Mouse (Mus musculus) gastrocnemius, postnatal 10 days (tissue): Measurements from ENCODE around the gene Kcnk15. TPM values are rescaled to one million over a fixed set of nuclear protein-coding genes. Genes with fewer than 3 reads are reported as not detected.

Experiments used
- DNase-seq: peaks from one replicate; pipeline ENCODE4 v3.0.0; 2021; ENCODE audit warnings: mixed read lengths
- long read RNA-seq, 2 experiments: library from polyadenylated mRNA; stranded (forward); transcript quantifications; one replicate each; pipeline ENCODE4 v2.0.0; 2021
- total RNA-seq, 2 experiments: library from RNA; stranded (reverse); gene quantifications; 2 replicates each; pipeline ENCODE4 v1.2.3; 2021

The Kcnk15 gene
- total RNA-seq = not detected
- long read RNA-seq, experiment 1 = 0 reads
- long read RNA-seq, experiment 2 = 0 reads

DNA sequence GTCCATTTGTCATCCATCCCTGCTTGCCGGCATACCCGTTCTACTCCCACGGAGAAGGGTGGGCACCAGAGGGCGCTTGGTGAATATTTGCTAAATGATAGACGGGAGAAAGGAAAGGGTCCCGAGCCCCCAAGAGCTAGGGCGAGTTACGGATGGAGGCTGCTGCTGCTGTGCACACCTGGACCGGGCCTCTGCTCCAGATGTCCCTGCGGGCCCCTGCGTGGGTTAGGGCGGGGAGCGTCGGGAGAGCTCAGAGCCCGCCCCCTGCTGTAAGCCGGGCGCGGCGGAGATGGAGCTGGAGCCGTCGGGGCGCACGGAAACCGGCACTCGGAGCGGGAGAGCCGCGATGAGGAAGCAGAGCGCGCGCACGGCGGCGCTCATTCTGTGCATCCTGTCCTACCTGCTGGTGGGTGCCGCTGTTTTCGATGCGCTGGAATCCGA lies at the start of gene Kcnk15:
Gene Kcnk15 (plus strand): TSS at position 191 of the 441 bp plus-strand sequence.
- DNase-seq = no peak

DNA sequence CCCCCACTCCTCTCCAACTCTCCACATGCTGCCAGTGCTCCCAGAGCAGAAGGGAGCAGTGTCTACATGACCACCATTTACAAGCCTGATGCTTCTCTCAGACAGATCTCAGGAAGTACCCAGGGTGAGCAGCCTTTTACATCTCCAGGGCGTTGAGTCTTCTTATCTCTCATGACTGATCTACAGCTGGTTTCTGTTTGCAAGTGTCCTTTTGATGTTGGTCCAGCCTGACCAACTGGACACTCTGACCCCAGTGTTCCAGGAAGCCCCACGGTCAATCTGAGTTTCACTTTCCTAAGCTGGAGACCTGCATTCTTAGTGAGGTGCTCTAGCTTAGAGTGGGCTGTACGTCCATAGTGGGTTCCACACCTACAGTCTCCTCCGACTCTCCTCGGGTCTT lies 49.6 kb upstream of the Kcnk15 start:
- no peak for DNase-seq

DNA sequence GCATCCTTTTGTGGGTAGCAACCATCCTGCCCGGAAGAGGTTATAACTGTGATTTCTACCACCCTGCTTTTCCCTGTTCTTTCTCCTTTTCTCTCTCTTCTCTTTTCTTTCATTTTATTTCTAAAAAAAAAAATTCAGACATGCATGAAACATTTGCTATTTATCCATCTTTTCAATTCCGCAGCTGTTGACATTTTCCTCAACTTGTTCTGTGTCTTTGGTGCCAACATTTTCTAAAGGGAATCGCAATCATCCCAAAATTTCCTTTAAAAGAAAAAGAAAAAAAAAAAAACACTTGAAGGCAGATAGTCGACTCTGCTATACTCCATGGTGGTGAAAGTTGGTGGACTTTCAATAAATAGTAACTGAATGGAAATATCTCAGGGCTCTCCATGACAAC lies 44.3 kb upstream of the Kcnk15 start:
- DNase-seq = no peak

DNA sequence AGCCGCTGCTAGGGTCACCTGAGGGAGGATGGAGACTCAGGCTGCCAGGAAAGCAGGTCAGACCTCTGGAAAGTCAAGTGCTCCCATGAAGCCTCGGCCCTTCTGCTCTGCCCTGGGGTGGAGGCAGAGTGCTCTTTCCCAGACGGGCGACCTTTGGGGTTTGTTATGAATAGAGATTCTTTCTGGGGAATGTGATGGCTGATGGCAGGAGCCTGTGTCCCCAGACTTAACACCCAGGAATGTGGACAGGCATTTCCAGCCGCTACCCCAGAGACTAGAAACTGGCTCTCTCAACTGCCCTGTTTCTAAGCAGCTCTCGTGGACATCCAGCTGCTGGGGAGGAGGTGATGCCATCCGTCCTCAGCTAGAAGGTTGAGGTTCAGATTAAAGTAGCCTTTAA lies 43.7 kb upstream of the Kcnk15 start:
- no peak for DNase-seq

DNA sequence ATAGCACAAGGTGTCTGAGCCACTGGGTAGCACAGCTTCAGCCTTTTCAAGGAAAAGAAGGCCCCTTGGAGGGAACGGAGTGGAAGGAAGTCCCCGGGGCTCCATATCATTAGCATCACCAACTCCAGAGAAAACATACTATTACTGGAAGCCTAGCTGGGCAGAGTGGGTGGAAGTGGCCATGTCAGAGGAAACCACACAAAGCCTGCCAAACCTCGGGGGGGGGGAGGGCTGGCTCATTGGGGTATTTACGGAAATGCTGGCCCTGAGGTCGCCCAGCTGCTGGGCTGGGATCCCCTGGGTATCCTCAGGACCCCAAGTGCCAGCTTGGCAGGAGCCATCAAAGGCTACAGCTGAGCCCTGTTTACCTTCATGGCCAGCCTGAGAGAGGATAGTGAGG lies 40.4 kb upstream of the Kcnk15 start:
- DNase-seq = no peak

DNA sequence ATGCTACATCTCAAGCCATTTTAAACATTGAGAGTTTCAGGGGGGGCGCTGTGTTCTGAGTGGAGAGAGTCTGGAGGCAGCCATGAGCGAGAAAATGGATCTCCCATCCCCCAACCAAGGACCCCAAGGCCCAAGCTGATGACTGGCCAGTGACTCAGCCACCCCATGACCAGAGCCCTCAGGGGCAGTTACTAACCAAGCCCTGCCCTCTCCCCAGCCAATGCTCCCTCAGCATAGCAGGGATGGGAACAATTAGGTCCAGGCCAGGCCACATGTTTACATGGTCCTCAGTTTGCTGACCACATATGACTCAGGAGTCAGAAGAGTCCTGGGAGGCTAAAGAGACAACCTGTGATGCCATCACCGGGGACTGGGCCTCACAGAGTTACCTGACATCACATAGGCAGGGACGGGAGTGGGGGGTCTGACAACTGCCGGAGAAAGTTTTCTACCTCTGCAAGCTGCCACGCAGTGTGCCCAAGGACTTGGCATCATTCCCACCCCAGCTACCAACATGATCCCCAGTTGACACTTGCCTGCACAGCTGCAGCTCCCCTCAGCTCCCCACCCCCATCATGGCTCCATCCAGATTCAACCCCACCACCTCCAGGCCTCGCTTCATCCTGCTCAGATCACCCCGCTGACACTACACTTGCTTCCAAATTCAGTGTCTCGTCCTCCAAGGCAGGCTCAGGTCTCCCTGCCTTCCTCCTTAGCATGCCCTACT lies 38.5 kb upstream of the Kcnk15 start:
- no peak for DNase-seq

DNA sequence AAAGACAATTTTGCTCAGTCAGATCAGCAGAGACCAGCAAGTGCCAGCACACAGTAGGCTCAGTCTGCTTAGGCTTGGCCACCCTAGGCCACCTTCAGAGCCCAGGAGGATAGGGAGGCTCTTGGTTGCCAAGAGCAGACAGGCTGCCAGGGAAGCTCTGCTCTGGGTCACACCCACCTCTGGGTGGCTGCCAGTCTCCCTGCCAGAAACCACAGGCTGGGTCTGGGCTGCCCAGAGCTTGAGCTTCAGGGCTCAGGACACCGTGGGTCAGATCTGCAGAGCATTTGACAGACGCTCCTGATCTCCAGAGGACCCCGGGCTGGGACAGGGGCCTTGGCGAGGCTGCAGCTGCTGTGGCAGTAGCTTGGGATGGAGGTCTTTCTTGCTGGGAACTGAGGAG lies 32.8 kb upstream of the Kcnk15 start, which contains the start of gene Ccn5:
Gene Ccn5 (plus strand): TSS at position 255 of the 400 bp plus-strand sequence.
- DNase-seq = peak; percentile 89

DNA sequence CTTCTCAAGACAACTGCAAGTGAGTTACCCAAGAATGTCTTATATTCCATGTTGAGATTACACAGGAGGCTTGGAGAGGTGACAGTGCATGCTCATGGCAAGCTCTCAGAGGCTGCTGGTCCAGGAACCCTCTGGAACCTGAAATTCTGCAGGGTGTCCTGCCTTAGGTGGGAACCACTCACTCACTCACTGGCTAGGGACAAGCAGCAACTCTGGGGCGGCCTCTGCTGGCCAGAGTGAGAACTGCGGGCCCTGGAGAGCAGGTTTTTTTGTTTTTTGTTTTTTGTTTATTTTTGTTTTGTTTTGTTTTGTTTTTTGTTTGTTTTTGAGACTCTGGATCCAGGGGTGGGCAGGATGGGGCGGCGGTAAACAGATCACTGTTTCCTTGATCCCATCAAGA lies 30.2 kb upstream of the Kcnk15 start:
- DNase-seq = peak; percentile 75

DNA sequence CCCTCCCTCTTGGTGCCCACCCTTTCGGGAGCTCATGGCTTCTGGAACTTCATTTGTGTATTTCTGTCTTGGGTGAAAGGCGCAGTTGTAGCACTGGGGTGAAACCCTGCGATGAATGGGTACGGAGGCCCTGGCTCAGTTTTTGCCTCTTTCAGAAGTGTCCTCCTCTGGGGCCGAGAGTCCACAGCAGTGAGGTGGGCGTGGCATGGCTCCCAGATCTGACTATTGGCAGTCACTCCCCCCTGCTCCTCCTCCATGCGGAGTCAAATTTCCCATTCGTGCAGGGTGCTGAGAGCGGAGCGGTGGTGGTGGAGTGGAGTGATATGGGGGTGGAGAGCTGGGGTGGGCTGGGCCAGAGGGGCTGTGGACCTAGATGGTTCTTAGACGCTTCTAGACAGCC lies 29.7 kb upstream of the Kcnk15 start:
- peak; percentile 44 for DNase-seq

DNA sequence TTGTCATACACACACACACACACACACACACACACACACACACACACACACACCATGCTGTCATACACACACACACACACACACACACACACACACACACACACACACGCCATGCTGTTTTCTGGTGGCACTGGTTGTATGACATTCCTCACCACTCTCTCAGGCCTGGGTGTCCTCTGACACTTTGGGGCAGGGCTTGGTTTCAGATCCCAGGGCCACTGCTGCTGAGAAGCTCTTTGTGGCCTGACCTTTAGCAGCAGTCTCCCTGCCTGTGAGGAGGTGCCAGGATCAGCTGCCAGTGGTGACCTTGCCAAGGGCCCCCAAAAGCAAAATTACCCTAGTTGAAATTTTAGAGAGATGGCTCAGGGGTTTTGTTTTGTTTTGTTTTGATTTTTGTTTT lies 27.6 kb upstream of the Kcnk15 start:
- no peak for DNase-seq

DNA sequence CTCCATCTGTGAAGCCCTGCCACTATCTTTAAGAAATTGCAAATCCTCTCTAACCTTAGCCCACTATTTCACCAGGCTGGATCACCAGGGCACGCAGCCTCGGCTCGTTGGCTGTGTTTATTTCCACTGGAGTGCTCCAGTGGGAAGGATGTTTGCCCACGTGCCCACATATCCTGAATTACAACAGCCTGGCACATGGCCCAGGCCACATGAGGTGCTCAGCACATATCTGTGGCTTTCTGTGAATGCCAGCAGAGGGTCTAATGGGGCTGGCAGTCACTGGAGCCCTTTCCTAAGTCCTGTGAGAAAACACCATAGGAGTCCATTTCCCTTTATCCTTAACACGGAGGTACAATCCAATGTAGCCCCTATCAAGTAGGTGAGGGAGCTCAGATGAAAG lies 27.0 kb upstream of the Kcnk15 start:
- no peak for DNase-seq

DNA sequence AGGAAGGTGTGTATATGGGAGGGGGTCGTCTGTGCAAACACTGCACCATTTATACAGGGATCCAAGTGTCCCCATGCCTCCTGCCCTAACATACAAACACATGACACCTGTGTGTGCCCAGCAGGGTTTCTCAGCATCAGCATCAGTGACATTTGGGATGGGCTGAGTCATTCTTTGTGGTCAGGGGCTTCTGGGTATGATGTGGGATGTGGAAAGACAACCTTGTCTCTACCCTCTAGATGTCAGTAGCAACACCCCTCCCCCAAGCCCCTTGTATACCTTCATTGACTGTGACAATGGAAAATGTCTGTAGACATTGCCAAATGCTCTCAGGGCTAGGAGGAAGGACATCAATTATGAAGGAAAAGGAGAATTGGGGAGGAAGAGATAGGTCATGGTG lies 22.3 kb upstream of the Kcnk15 start:
- DNase-seq = no peak

DNA sequence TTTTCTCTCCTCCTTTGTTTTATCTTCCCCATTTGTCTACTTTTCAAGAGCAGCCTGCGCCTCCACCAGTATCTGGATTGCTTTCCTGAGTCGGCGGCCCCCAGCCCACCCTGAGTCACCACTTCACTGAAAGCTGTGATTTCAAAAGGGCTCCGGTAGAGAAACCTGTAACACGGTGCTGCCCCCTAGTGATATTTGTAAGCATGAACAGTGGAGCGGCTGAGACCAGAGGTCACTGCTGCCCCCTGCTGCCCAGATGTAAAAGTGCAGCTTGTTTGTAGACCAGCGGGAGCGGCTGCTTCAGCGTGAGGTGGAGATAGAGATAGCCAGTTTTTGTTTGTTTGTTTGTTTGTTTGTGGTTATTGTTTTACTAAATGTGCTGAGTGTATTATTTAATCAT lies 15.4 kb upstream of the Kcnk15 start:
- DNase-seq = peak; percentile 83

DNA sequence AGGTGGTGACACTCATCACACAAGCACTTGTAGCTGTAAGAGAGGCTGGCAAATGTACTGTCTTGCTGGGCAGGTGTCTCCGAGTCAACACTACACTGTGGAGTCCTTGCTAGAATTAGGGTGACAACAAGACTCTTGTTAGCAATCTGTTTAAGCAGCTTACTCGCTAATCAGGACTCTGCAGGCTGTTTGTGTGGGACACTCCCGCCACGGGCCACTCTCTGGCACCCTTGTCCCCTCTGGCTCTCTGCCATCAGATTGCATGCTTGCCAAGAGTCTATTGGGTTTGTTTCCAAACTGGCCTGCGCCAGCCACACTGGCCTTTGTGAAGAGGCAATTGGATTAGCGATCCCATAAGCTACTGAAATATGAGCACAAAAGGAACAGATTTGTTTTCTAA lies 13.9 kb upstream of the Kcnk15 start:
- DNase-seq = no peak

DNA sequence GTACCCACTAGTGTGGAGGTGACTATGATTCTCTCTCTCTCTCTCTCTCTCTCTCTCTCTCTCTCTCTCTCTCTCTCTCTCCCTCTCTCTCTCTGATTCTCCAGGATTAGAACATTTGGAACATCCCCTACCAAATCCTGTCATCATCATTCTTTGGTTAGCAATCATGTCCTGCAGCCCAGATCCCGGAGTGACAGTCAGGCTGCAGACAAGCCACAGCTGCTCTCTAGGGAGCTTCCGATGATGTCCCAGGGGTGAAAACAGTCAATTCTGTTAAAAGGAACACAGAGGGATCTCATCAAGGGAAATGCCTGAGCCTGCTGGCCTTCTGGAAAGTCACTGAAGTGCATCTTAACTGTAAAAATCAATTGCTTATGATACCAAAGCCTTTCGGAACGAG lies 11.4 kb upstream of the Kcnk15 start:
- DNase-seq = no peak

DNA sequence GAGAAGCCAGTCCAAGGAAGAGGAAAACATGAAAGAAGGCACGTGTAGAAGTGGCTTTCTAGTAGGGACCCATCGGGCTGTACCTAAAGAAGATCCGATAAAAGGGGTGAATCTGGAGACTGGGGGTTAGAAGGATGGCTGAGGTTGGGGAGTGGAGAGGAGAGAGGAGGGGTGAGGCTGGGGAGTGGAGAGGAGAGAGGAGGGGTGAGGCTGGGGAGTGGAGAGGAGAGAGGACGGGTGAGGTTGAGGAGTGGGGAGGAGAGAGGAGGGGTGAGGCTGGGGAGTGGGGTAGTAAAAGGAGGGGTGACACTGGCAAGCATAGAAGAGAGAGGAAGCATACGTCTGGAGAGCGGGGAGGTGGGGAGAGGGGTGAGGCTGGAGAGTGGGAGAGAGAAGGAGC lies 3.8 kb downstream of the Kcnk15 start:
- no peak for DNase-seq

DNA sequence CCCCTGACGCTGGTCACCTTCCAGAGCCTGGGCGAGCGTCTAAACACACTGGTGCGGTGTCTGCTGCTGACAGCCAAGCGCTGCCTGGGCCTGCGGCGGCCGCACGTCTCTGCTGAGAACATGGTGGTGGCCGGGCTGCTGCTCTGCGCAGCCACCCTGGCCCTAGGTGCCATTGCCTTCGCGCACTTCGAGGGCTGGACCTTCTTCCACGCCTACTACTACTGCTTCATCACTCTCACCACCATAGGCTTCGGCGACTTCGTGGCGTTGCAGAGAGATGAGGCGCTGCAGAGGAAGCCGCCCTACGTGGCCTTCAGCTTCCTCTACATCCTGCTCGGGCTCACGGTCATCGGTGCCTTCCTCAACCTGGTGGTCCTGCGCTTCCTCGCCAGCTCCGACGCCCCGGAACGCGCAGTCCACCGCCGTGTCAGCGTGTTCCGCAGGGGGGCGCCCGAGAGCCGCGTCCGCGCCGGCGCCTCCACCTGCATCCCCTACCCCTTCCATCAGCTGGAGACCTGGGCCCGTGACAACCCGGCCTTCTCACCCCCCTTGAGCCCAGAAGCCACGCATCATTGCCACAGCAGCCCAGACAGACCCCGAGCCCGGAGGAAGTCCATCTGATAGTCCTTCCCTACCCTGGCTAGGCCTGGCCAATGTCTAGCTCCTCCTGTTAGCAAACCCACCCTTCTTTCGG lies 5.0 kb downstream of the Kcnk15 start:
- peak; percentile 53 for DNase-seq

DNA sequence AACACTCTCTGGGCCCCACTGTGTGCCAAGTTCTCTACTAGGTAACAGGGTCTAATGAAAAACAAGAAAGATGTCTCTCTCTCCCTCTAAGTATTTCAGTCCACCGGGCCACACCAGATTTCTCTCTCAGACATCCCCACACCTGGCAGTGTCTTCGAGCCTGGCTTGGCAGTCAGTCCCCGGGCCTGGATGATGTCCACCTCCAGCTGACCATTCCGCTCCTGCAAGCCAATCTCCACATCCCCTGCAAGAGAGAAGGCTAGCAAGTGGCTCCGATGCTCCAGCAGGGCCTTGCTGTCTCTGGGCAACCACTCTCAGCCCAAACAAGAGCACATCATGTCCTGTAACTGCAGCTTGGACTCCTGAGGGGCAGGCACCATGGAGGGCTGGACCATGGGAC lies 11.9 kb downstream of the Kcnk15 start:
- no peak for DNase-seq

DNA sequence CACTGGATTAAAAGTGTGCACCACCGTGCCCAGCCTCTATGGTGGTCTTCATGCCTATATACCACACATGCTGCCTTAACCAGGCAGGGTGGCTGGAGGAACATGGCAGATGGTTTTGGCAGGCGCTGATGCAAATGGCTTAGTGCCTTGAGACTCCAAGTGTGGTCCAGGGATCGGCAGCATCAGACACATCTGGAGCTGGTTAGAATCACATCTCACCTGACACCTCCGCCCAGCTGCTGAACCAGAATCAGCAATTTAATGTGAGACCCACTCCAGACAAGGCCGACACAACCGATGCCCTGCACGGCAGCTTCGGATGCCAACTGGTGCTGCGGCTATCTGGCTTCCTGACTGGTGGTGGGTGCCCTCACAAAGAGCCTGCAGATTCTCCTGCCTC lies 12.6 kb downstream of the Kcnk15 start:
- DNase-seq = no peak

DNA sequence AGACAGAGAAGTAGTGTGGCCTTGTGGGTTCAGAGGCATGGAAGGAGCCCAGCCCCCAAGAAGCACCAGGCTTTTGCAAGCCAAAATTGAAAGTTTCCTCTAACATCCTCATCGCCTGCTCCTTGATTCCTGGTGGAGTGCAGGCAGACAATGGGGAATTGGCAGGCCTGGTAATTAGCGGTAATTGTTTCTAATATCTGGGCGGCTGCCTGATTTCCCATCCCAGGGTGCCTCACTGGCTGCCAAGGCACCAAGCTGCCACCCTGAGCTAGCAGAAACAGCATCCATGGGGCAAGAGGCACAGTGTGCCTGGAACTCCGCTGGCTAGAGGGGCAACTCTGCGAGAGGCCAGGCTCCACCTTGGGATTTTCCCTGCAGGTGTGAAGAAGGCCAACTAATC lies 16.3 kb downstream of the Kcnk15 start:
- no peak for DNase-seq

DNA sequence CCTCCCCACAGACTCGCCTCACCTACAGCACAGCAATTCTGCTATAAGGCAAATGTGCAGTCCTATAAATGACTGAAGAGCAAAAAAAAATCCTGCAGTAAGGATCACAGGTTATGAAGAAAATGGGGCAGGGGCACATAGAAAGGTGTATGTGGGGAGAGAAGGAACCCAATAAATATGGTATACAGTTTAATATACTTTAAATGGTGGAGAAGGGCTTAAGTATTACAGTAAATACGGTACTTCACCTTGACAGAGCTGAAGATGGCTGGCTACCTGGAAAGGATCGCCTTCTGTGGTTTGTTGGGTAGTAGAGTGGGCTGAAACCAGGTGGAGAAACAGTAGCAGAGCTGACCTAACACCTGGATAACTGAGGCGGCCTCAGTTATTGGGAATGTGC lies 17.8 kb downstream of the Kcnk15 start:
- DNase-seq = no peak

DNA sequence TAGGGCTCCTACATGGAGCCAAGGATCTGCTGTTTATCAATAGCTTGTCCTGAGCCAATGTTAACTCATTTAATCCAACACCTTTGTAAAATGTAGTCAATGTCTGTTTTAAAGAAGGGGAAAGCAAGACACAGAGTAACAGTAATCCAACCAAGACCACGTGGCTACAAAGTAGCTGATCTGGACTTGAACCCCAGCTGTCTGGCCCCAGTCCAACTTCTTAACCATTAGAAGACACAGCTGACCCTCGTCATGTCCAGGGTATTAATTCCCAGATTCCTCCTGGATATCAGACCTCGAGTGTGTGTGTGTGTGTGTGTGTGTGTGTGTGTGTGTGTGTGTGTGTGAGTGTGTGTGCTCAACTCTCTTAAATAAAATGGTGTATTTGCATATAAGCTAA lies 18.5 kb downstream of the Kcnk15 start:
- no peak for DNase-seq

DNA sequence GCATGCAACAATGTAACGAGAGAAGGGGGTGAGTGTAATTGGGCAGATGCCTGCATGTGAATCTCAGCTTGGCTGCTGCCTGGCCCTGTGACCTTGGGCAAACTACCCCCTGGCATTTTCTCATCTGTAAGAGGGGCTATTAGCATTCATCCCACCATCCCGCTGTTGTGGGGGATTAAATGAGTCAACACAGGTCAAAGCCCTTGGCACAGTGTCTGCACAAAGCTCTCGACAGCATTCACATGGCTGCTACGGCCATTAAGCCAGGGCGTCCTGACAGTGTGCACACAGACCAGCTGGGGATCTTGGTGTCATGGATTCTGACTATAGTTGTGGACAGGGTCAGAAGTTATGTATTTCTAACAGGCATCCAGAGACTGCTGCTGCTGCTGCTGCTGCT lies 21.4 kb downstream of the Kcnk15 start:
- no peak for DNase-seq

DNA sequence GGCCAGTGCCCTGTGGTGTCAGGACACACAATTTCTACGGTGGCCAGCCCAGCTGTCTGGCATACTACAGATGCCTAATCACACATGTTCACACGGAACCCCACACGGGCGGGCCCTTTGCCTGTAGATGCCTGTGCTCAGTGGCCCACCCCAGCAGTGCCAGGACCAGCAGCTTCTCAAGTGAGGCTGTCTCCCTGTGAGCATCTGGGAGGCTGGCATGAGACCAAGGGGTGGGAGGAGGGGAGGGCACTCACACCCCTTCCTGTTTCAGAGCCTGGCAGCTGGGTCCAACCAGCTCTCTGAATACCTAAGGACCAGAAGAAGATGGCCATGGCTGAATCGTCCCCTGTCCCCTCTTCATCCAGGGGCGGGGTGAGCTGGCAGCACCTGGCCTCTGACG lies 22.0 kb downstream of the Kcnk15 start:
- DNase-seq = peak; percentile 36
